Mouse (Mus musculus): ENCODE data around the gene Rpl23. TPM values are rescaled to one million over a fixed set of nuclear protein-coding genes. Genes with fewer than 3 reads are reported as not detected.

The Rpl23 gene
- polyA plus RNA-seq, 1 experiment from 2014 or later, result 774 TPM

- peaks cover 36% of the 10 kb centered on the region for H3K36me3 ChIP-seq (ENCODE audit: control insufficient read depth, insufficient read depth, low read length)
- H3K4me1 ChIP-seq (ENCODE audit: control insufficient read depth, insufficient read depth, low read length), result no peaks in the 10 kb centered on the region
- 87% methylated on average over 10 of the region's 10 CpGs for WGBS
- H3K9ac ChIP-seq (replicated peaks; ENCODE audit: low read depth, low read length), result no peak overlapping the region
- no peaks in the 10 kb centered on the region for H3K27me3 ChIP-seq (ENCODE audit: control insufficient read depth, insufficient read depth, low read length)
- ATAC-seq (ENCODE audit: insufficient number of reproducible peaks, insufficient read depth, low FRiP score, low read depth), result no peak
- H3K9me3 ChIP-seq (ENCODE audit: control insufficient read depth, low read depth, low read length), result no peaks in the 10 kb centered on the region
- no peak overlapping the region for H3K27ac ChIP-seq (ENCODE audit: low read length)
- H3K4me2 ChIP-seq (replicated peaks; ENCODE audit: low read depth, low read length), result no peak overlapping the region
- no peak overlapping the region for H3K4me3 ChIP-seq (ENCODE audit: low read depth, low read length)
Measured at GRCm38 (mm10) chr11:97825295-97825694, 43.1 kb upstream of the Rpl23 start.

GRCm38 (mm10) chr11:97824895-97825294 is 42.7 kb upstream of the Rpl23 start:
- 82% methylated on average over 6 of the region's 6 CpGs for whole genome bisulfite sequencing
- no peaks in the 10 kb centered on the region for H3K9me3 ChIP-seq (ENCODE audit: control insufficient read depth, low read depth, low read length)
- H3K27me3 ChIP-seq (ENCODE audit: control insufficient read depth, insufficient read depth, low read length), result no peaks in the 10 kb centered on the region
- no peak overlapping the region for H3K4me2 ChIP-seq (replicated peaks; ENCODE audit: low read depth, low read length)
- no peak overlapping the region for H3K9ac ChIP-seq (replicated peaks; ENCODE audit: low read depth, low read length)
- peaks cover 37% of the 10 kb centered on the region for H3K36me3 ChIP-seq (ENCODE audit: control insufficient read depth, insufficient read depth, low read length)
- no peaks in the 10 kb centered on the region for H3K4me1 ChIP-seq (ENCODE audit: control insufficient read depth, insufficient read depth, low read length)
- no peak overlapping the region for H3K4me3 ChIP-seq (ENCODE audit: low read depth, low read length)
- no peak overlapping the region for H3K27ac ChIP-seq (ENCODE audit: low read length)
- ATAC-seq (ENCODE audit: insufficient number of reproducible peaks, insufficient read depth, low FRiP score, low read depth), result no peak

- Histone ChIP-seq H3K4me3 (ENCODE audit: low read depth, low read length) (no peak overlapping the region), H3K9me3 (ENCODE audit: control insufficient read depth, low read depth, low read length) (no peaks in the 10 kb centered on the region), H3K9ac (replicated peaks; ENCODE audit: low read depth, low read length) (no peak overlapping the region), H3K4me2 (replicated peaks; ENCODE audit: low read depth, low read length) (no peak overlapping the region), H3K27ac (ENCODE audit: low read length) (no peak overlapping the region), H3K27me3 (ENCODE audit: control insufficient read depth, insufficient read depth, low read length) (no peaks in the 10 kb centered on the region), H3K36me3 (ENCODE audit: control insufficient read depth, insufficient read depth, low read length) (peaks cover 39% of the 10 kb centered on the region), H3K4me1 (ENCODE audit: control insufficient read depth, insufficient read depth, low read length) (no peaks in the 10 kb centered on the region)
- 93% methylated on average over 11 of the region's 11 CpGs for WGBS
- no peak for ATAC-seq (ENCODE audit: insufficient number of reproducible peaks, insufficient read depth, low FRiP score, low read depth)
Measured at GRCm38 (mm10) chr11:97824168-97824567, 41.9 kb upstream of the Rpl23 start.

- no peak overlapping the region for H3K27ac ChIP-seq (ENCODE audit: low read length)
- no peak overlapping the region for H3K9ac ChIP-seq (replicated peaks; ENCODE audit: low read depth, low read length)
- peaks cover 9% of the 10 kb centered on the region for H3K4me1 ChIP-seq (ENCODE audit: control insufficient read depth, insufficient read depth, low read length)
- no peak for ATAC-seq (ENCODE audit: insufficient number of reproducible peaks, insufficient read depth, low FRiP score, low read depth)
- no peaks in the 10 kb centered on the region for H3K9me3 ChIP-seq (ENCODE audit: control insufficient read depth, low read depth, low read length)
- H3K27me3 ChIP-seq (ENCODE audit: control insufficient read depth, insufficient read depth, low read length), result no peaks in the 10 kb centered on the region
- no peak overlapping the region for H3K4me3 ChIP-seq (ENCODE audit: low read depth, low read length)
- WGBS, result 72% methylated on average over 20 of the region's 20 CpGs
- H3K4me2 ChIP-seq (replicated peaks; ENCODE audit: low read depth, low read length), result no peak overlapping the region
- peaks cover 41% of the 10 kb centered on the region for H3K36me3 ChIP-seq (ENCODE audit: control insufficient read depth, insufficient read depth, low read length)
Measured at GRCm38 (mm10) chr11:97822840-97823603, 40.8 kb upstream of the Rpl23 start.

GRCm38 (mm10) chr11:97821401-97822064 is 39.3 kb upstream of the Rpl23 start:
- Histone ChIP-seq H3K27me3 (ENCODE audit: control insufficient read depth, insufficient read depth, low read length) (no peaks in the 10 kb centered on the region), H3K27ac (ENCODE audit: low read length) (no peak overlapping the region), H3K9ac (replicated peaks; ENCODE audit: low read depth, low read length) (no peak overlapping the region), H3K4me3 (ENCODE audit: low read depth, low read length) (no peak overlapping the region), H3K4me1 (ENCODE audit: control insufficient read depth, insufficient read depth, low read length) (peaks cover 20% of the 10 kb centered on the region), H3K9me3 (ENCODE audit: control insufficient read depth, low read depth, low read length) (no peaks in the 10 kb centered on the region), H3K4me2 (replicated peaks; ENCODE audit: low read depth, low read length) (no peak overlapping the region), H3K36me3 (ENCODE audit: control insufficient read depth, insufficient read depth, low read length) (peaks cover 40% of the 10 kb centered on the region)
- no peak for ATAC-seq (ENCODE audit: insufficient number of reproducible peaks, insufficient read depth, low FRiP score, low read depth)
- WGBS, result 95% methylated on average over 8 of the region's 8 CpGs

- Histone ChIP-seq H3K9ac (replicated peaks; ENCODE audit: low read depth, low read length) (no peak overlapping the region), H3K4me1 (ENCODE audit: control insufficient read depth, insufficient read depth, low read length) (peaks cover 25% of the 10 kb centered on the region), H3K27ac (ENCODE audit: low read length) (no peak overlapping the region), H3K4me2 (replicated peaks; ENCODE audit: low read depth, low read length) (no peak overlapping the region), H3K27me3 (ENCODE audit: control insufficient read depth, insufficient read depth, low read length) (no peaks in the 10 kb centered on the region), H3K4me3 (ENCODE audit: low read depth, low read length) (no peak overlapping the region), H3K36me3 (ENCODE audit: control insufficient read depth, insufficient read depth, low read length) (peaks cover 44% of the 10 kb centered on the region), H3K9me3 (ENCODE audit: control insufficient read depth, low read depth, low read length) (no peaks in the 10 kb centered on the region)
- 59% methylated on average over 4 of the region's 4 CpGs for WGBS
- ATAC-seq (ENCODE audit: insufficient number of reproducible peaks, insufficient read depth, low FRiP score, low read depth), result no peak
Measured at GRCm38 (mm10) chr11:97820840-97821239, 38.6 kb upstream of the Rpl23 start.

GRCm38 (mm10) chr11:97819923-97820322 is 37.7 kb upstream of the Rpl23 start:
- no peak overlapping the region for H3K4me3 ChIP-seq (ENCODE audit: low read depth, low read length)
- H3K9me3 ChIP-seq (ENCODE audit: control insufficient read depth, low read depth, low read length), result no peaks in the 10 kb centered on the region
- 74% methylated on average over 5 of the region's 5 CpGs for WGBS
- no peak overlapping the region for H3K4me2 ChIP-seq (replicated peaks; ENCODE audit: low read depth, low read length)
- H3K4me1 ChIP-seq (ENCODE audit: control insufficient read depth, insufficient read depth, low read length), result peaks cover 29% of the 10 kb centered on the region
- no peak overlapping the region for H3K9ac ChIP-seq (replicated peaks; ENCODE audit: low read depth, low read length)
- no peaks in the 10 kb centered on the region for H3K27me3 ChIP-seq (ENCODE audit: control insufficient read depth, insufficient read depth, low read length)
- ATAC-seq (ENCODE audit: insufficient number of reproducible peaks, insufficient read depth, low FRiP score, low read depth), result no peak
- no peak overlapping the region for H3K27ac ChIP-seq (ENCODE audit: low read length)
- H3K36me3 ChIP-seq (ENCODE audit: control insufficient read depth, insufficient read depth, low read length), result peaks cover 46% of the 10 kb centered on the region

GRCm38 (mm10) chr11:97819102-97819501 is 36.9 kb upstream of the Rpl23 start:
- Histone ChIP-seq H3K9ac (replicated peaks; ENCODE audit: low read depth, low read length) (no peak overlapping the region), H3K27me3 (ENCODE audit: control insufficient read depth, insufficient read depth, low read length) (no peaks in the 10 kb centered on the region), H3K36me3 (ENCODE audit: control insufficient read depth, insufficient read depth, low read length) (peaks cover 43% of the 10 kb centered on the region), H3K9me3 (ENCODE audit: control insufficient read depth, low read depth, low read length) (no peaks in the 10 kb centered on the region), H3K4me2 (replicated peaks; ENCODE audit: low read depth, low read length) (no peak overlapping the region), H3K4me3 (ENCODE audit: low read depth, low read length) (no peak overlapping the region), H3K27ac (ENCODE audit: low read length) (peak overlapping the region; percentile 66; the same call in 1 of the 2 replicates), H3K4me1 (ENCODE audit: control insufficient read depth, insufficient read depth, low read length) (peaks cover 29% of the 10 kb centered on the region)
- no peak for ATAC-seq (ENCODE audit: insufficient number of reproducible peaks, insufficient read depth, low FRiP score, low read depth)
- WGBS, result 54% methylated on average over 4 of the region's 4 CpGs
